Mouse (Mus musculus) left cerebral cortex, postnatal 10 days (tissue): ENCODE measurements around the gene Tada2a. TPM values are rescaled to one million over a fixed set of nuclear protein-coding genes. Genes with fewer than 3 reads are reported as not detected.

Experiments
- DNase-seq, 2 experiments: peaks; one replicate each; pipeline ENCODE4 v3.0.0; 2021 to 2022; ENCODE audit warnings: low spot score in 2 of 2, mixed read lengths in 1 of 2; ENCODE audit errors: extremely low spot score in 1 of 2
- intact Hi-C: fragments of 180-260 bp; cut with DNase I; formaldehyde crosslinking; loops from one replicate; pipeline ENCODE4 v1.15.1; 2025
- total RNA-seq, 2 experiments: library from RNA; stranded (reverse); gene quantifications; 2 replicates each; pipeline ENCODE4 v1.2.3; 2021

The Tada2a gene
- total RNA-seq, 2 experiments from 2014 or later, result 37.8 to 39.6 TPM

- no peak for DNase-seq
- intact Hi-C loops, result no loop called here
These were observed 88.8 kb downstream of the Tada2a start for GRCm38 (mm10) chr11:84040621-84041020.

DNA sequence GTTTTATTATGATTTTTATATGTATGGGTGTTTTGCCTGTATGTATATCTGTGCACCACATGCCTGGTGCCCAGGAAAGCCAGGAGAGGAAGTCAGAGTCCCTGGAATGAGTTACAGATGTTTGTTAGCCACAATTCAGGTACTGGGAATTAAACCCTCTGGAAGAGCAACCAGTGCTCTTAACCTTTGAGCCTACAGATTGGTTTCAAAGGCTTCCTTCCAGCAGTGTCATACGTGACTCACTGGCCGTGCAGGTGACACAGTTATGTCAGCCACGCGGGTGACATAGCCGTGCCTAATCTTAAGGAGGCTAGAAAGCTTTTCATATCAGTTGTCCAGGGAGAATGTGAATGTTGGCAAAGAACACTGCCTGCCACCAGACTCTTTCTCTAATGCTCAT, 95.7 kb downstream of the Tada2a start:
- no peak for DNase-seq
- intact Hi-C loops, result no loop called here

DNA sequence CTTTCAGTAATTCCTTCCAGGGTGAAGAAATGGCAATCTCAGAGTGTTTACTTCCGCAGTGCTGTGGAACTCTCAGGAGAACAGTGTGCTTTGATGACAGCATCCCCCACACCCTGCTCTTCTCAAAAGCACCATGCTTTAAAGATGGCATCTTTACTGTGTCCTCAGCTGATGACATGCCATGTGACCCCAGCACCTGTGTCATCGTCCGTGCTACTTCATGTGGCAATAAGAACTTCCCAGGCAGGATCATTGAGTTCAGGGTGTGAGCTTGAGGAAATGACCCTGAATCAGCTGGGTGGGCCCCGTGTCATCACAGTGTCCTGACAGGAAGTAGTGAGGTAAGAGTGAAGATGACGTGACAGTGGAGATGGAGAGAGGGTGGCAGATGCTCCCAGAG, 96.8 kb downstream of the Tada2a start:
- no peak for DNase-seq
- intact Hi-C loops, result no loop called here

DNA sequence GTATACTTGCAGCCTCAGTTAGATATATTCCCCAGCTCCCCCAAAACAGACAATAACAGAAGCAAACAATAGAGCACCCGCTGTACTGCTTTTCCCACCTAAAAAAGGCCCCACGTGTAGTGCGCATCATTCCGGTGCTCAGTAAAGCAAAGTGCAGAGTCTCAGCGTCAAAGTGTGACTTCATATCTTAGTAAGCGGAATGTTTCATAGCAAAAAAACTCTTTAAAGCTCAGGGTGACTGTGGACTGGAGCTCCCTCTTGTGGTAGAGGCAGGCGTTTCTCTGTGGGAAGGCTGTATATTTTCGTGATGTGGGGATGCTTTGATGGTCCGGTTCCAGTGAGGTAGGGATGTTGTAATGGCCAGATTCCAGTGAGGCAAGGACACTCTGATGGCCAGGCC, 97.4 kb downstream of the Tada2a start:
- intact Hi-C loops, result no loop called here
- no peak for DNase-seq

Other genes with a start within 250 kb of the Tada2a start
- 10 to 100 TPM; 12.4 to 12.5 TPM for gene Ddx52, start 187.5 kb downstream of the Tada2a start, total RNA-seq
- 10 to 100 TPM; 46.6 to 50.9 TPM for gene Synrg, start 165.2 kb downstream of the Tada2a start, total RNA-seq
- gene Dusp14, start 60.3 kb downstream of the Tada2a start, total RNA-seq, result 10 to 100 TPM; 28.2 to 29.4 TPM
- gene Acaca, start 72 bp upstream of the Tada2a start, total RNA-seq, result 100 to 1,000 TPM; 113 to 129 TPM
- not detected for gene Gm11437, start 37.9 kb upstream of the Tada2a start, total RNA-seq